Mouse (Mus musculus) olfactory bulb, adult 2 months (tissue): ENCODE measurements around the gene Tmem132d. TPM values are rescaled to one million over a fixed set of nuclear protein-coding genes. Genes with fewer than 3 reads are reported as not detected.
"Not testable (repeated sequence)": the region's sequence is repeated elsewhere in the genome, so short reads cannot be mapped to it uniquely, and the experiment has no call there.

Experiments used
- H3K27ac ChIP-seq: fragments of 200-500 bp; 2 replicates; pipeline ENCODE4 v1.5.1; 2012; ENCODE audit warnings: low read depth, low read length; ENCODE audit not compliant: insufficient read depth
- H3K4me1 ChIP-seq: fragments of 200-500 bp; 2 replicates; pipeline ENCODE4 v1.6.1; 2012; ENCODE audit warnings: low read length; ENCODE audit not compliant: control insufficient read depth, insufficient read depth
- H3K4me3 ChIP-seq: fragments of 200-500 bp; 2 replicates; pipeline ENCODE4 v1.5.1; 2012; ENCODE audit warnings: mild to moderate bottlenecking, low read depth, low read length, moderate library complexity; ENCODE audit not compliant: insufficient read depth
- CTCF ChIP-seq: fragments of 200-500 bp; IDR thresholded peaks from 2 replicates; pipeline ENCODE4 v1.5.1; 2012; ENCODE audit warnings: low read depth, mild to moderate bottlenecking, low read length, moderate library complexity; ENCODE audit not compliant: insufficient read depth
- POLR2A ChIP-seq: fragments of 200-500 bp; IDR thresholded peaks from 2 replicates; pipeline ENCODE4 v1.6.1; 2012; ENCODE audit warnings: mild to moderate bottlenecking, low read depth, low read length, moderate library complexity; ENCODE audit not compliant: insufficient read depth
- WGBS: fragments of 180-500 bp; shearing (Covaris S2); methylation state at CpG from one replicate; pipeline ENCODE4 v1.1.7; 2018; 5-methylcytosine and 5-hydroxymethylcytosine counted together
- polyA plus RNA-seq: library from polyadenylated mRNA; stranded (reverse); fragments of >200 nt; gene quantifications from 2 replicates; pipeline ENCODE4 v1.2.4, GENCODE M21; 2012; ENCODE audit warnings: low replicate concordance; ENCODE audit not compliant: missing spikeins, insufficient read depth, insufficient read length

The Tmem132d gene
- polyA plus RNA-seq, 1 experiment = not detected

GRCm38 (mm10) chr5:127996526-127997245 is 436.2 kb downstream of the Tmem132d start:
- WGBS = 83% methylated on average over 10 of the region's 10 CpGs
- H3K4me1 ChIP-seq = no peaks in the 10 kb centered on the region
- H3K4me3 ChIP-seq = no peak overlapping the region
- no peak for TF ChIP-seq CTCF
- TF ChIP-seq POLR2A = no peak
- H3K27ac ChIP-seq = no peak overlapping the region

GRCm38 (mm10) chr5:127993460-127993859 is 439.4 kb downstream of the Tmem132d start:
- WGBS = 90% methylated on average over 3 of the region's 3 CpGs
- TF ChIP-seq CTCF (no peak), POLR2A (no peak)
- Histone ChIP-seq H3K27ac (no peak overlapping the region), H3K4me3 (no peak overlapping the region), H3K4me1 (no peaks in the 10 kb centered on the region)

DNA sequence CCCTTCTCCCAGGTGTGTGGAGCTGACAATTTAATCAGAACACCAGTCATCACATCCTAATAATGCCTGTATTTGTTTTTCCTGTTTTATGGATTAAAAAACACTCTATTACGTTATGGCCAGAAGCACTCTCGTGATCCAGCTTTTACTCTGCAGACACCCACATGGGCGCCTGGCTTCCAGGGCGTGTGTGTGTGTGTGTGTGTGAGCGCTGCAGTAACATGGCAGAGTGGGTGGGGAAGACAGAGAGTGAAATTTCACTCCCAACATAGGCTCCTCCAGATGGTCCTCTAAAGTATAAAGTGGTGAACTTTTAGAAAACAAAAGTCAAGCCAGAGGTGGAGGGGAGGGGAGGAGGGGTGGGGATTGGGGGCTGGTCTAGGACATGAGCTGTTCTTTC is 442.1 kb downstream of the Tmem132d start:
- Histone ChIP-seq H3K4me3 (no peak overlapping the region), H3K4me1 (no peaks in the 10 kb centered on the region), H3K27ac (no peak overlapping the region)
- 63% methylated on average over 5 of the region's 5 CpGs for WGBS
- no peak for TF ChIP-seq CTCF
- no peak for TF ChIP-seq POLR2A

DNA sequence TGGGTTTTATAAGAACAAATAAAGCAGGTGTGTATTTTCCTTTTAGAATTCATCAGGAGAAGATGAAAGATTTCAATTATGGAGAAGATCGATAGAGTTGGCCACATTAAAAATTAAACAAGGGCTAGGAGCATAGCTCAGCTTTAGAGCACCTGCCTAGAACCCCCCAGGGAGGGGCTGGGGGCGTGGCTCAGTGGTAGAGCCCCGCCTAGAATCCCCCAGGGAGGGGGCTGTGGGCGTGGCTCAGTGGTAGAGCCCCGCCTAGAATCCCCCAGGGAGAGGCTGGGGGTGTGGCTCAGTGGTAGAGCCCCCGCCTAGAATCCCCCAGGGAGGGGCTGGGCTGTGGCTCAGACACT is 452.9 kb downstream of the Tmem132d start:
- H3K4me3 ChIP-seq, H3K4me1 ChIP-seq, H3K27ac ChIP-seq: not testable (repeated sequence)
- 53% methylated on average over 6 of the region's 6 CpGs for WGBS

- WGBS = 68% methylated on average over 6 of the region's 6 CpGs
- no peak for TF ChIP-seq CTCF
- TF ChIP-seq POLR2A = no peak
- Histone ChIP-seq H3K4me3 (no peak overlapping the region), H3K4me1 (no peaks in the 10 kb centered on the region), H3K27ac (no peak overlapping the region)
These were observed 453.4 kb downstream of the Tmem132d start for GRCm38 (mm10) chr5:127979329-127980002.

GRCm38 (mm10) chr5:127976661-127977060 is 456.2 kb downstream of the Tmem132d start:
- no peak overlapping the region for H3K4me3 ChIP-seq
- no peak for TF ChIP-seq CTCF
- TF ChIP-seq POLR2A = no peak
- no peak overlapping the region for H3K27ac ChIP-seq
- H3K4me1 ChIP-seq = no peaks in the 10 kb centered on the region
- 24% methylated on average over 10 of the region's 10 CpGs for WGBS

GRCm38 (mm10) chr5:127965700-127966099 is 467.2 kb downstream of the Tmem132d start:
- TF ChIP-seq POLR2A (no peak), CTCF (no peak)
- no peak overlapping the region for H3K27ac ChIP-seq
- H3K4me1 ChIP-seq = no peaks in the 10 kb centered on the region
- no peak overlapping the region for H3K4me3 ChIP-seq
- 87% methylated on average over 3 of the region's 3 CpGs for WGBS

GRCm38 (mm10) chr5:127962656-127963055 is 470.2 kb downstream of the Tmem132d start:
- 79% methylated on average over 4 of the region's 4 CpGs for WGBS
- H3K27ac ChIP-seq = no peak overlapping the region

GRCm38 (mm10) chr5:127956511-127957097 is 476.3 kb downstream of the Tmem132d start:
- no peak overlapping the region for H3K27ac ChIP-seq
- H3K4me1 ChIP-seq = no peaks in the 10 kb centered on the region
- WGBS = 47% methylated on average over 17 of the region's 17 CpGs
- no peak overlapping the region for H3K4me3 ChIP-seq
- TF ChIP-seq CTCF = no peak
- TF ChIP-seq POLR2A = no peak

More at GRCm38 (mm10) chr5:127962656-127963055, 470.2 kb downstream of the Tmem132d start:
- no peak for TF ChIP-seq CTCF
- TF ChIP-seq POLR2A = no peak
- H3K4me3 ChIP-seq = no peak overlapping the region
- H3K4me1 ChIP-seq = no peaks in the 10 kb centered on the region
